Mouse (Mus musculus) kidney, adult 2 months (tissue): ENCODE measurements at regions not wholly inside any gene's neighbourhood (a gene's known extent, or its start where the extent isn't known, plus 50 kb on each side); places are given as distances from the start of the nearest gene placed in this dataset.

Source experiments
- CTCF ChIP-seq: fragments of 200-500 bp; conservative IDR thresholded peaks from 2 replicates; pipeline ENCODE4 v1.5.1; 2011; ENCODE audit warnings: low read depth, mild to moderate bottlenecking, control low read depth, low read length, moderate library complexity, mixed read lengths; ENCODE audit not compliant: insufficient read depth, insufficient read length
- POLR2A ChIP-seq: fragments of 200-500 bp; IDR thresholded peaks from one replicate; pipeline ENCODE4 v1.6.1; 2011; ENCODE audit warnings: low read depth, low read length, control low read depth

- TF ChIP-seq POLR2A (no peak), CTCF (0 out of 2 replicates have a peak, but pooled peaks have one; percentile 23)
Observed at GRCm38 (mm10) chr10:43706001-43706988, 128.2 kb downstream of the Cd24a start.
